Mouse (Mus musculus) E14TG2a.4 (cell line): ENCODE results near the gene Insm2.

ENCODE experiments used
- CTCF ChIP-seq: conservative IDR thresholded peaks from 2 replicates; pipeline ENCODE4 v1.5.1; 2014; ENCODE audit warnings: low read length
- NANOG ChIP-seq: IDR thresholded peaks from 2 replicates; pipeline ENCODE4 v1.6.1; 2014; ENCODE audit warnings: borderline replicate concordance, low read length, mixed read lengths
- POU5F1 ChIP-seq: IDR thresholded peaks from 2 replicates; pipeline ENCODE4 v1.6.1; 2014; ENCODE audit warnings: low read length, borderline replicate concordance

DNA sequence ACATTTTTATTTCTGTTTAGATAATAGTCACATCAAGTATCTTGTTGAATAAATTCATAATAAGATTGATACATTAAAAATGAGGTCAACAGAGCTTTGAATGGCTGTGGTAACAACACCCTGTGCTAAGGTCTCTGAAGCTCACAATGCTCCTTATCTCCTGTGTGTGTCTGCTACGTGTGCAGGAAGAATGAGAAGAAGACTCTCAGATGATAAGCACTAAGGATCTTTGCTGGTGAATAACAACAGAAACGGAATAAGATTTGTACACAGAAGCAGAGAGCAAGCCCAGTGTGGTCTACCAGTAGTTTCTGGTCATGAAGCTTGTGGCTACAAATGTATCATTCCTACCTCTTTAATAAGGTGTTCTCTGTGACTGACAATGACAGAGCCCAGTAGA lies 11.6 kb downstream of the Insm2 start:
- TF ChIP-seq CTCF, result no peak
- no peak for TF ChIP-seq POU5F1
- TF ChIP-seq NANOG, result no peak
